Mouse (Mus musculus): ENCODE data around the gene Itga5. TPM values are rescaled to one million over a fixed set of nuclear protein-coding genes. Genes with fewer than 3 reads are reported as not detected.

Itga5 gene
- polyA plus RNA-seq, 1 experiment from 2014 or later = 8.1 TPM

- H3K9ac ChIP-seq = no peak overlapping the region
- H3K4me3 ChIP-seq (replicated peaks; ENCODE audit: low read length) = no peak overlapping the region
- no peak for DNase-seq (ENCODE audit: low spot score)
- ATAC-seq (ENCODE audit: low FRiP score) = no peak
- no peaks in the 10 kb centered on the region for H3K27me3 ChIP-seq (ENCODE audit: control insufficient read depth, insufficient read depth, low read length)
- H3K36me3 ChIP-seq (replicated peaks; ENCODE audit: control insufficient read depth, insufficient read depth) = no peaks in the 10 kb centered on the region
- H3K4me2 ChIP-seq (replicated peaks) = no peak overlapping the region
- H3K27ac ChIP-seq = no peak overlapping the region
- H3K4me1 ChIP-seq (replicated peaks; ENCODE audit: control insufficient read depth, insufficient read depth, low read length) = no peaks in the 10 kb centered on the region
- no peaks in the 10 kb centered on the region for H3K9me3 ChIP-seq (ENCODE audit: control insufficient read depth, low read length)
- 70% methylated on average over 3 of the region's 3 CpGs for WGBS
These were observed 11.4 kb upstream of the Itga5 start for GRCm38 (mm10) chr15:103377752-103378664.

GRCm38 (mm10) chr15:103376837-103377269 lies 10.3 kb upstream of the Itga5 start:
- no peaks in the 10 kb centered on the region for H3K4me1 ChIP-seq (replicated peaks; ENCODE audit: control insufficient read depth, insufficient read depth, low read length)
- no peak overlapping the region for H3K4me3 ChIP-seq (replicated peaks; ENCODE audit: low read length)
- H3K9ac ChIP-seq = no peak overlapping the region
- WGBS = 55% methylated on average over 8 of the region's 8 CpGs
- DNase-seq (ENCODE audit: low spot score) = no peak
- no peaks in the 10 kb centered on the region for H3K27me3 ChIP-seq (ENCODE audit: control insufficient read depth, insufficient read depth, low read length)
- H3K9me3 ChIP-seq (ENCODE audit: control insufficient read depth, low read length) = no peaks in the 10 kb centered on the region
- H3K27ac ChIP-seq = no peak overlapping the region
- no peaks in the 10 kb centered on the region for H3K36me3 ChIP-seq (replicated peaks; ENCODE audit: control insufficient read depth, insufficient read depth)
- no peak for ATAC-seq (ENCODE audit: low FRiP score)
- no peak overlapping the region for H3K4me2 ChIP-seq (replicated peaks)

GRCm38 (mm10) chr15:103375112-103375800 lies 8.7 kb upstream of the Itga5 start:
- no peak for DNase-seq (ENCODE audit: low spot score)
- Histone ChIP-seq H3K36me3 (replicated peaks; ENCODE audit: control insufficient read depth, insufficient read depth) (no peaks in the 10 kb centered on the region), H3K4me2 (replicated peaks) (no peak overlapping the region), H3K27ac (no peak overlapping the region), H3K27me3 (ENCODE audit: control insufficient read depth, insufficient read depth, low read length) (no peaks in the 10 kb centered on the region), H3K9me3 (ENCODE audit: control insufficient read depth, low read length) (no peaks in the 10 kb centered on the region), H3K4me3 (replicated peaks; ENCODE audit: low read length) (no peak overlapping the region), H3K4me1 (replicated peaks; ENCODE audit: control insufficient read depth, insufficient read depth, low read length) (no peaks in the 10 kb centered on the region), H3K9ac (no peak overlapping the region)
- 88% methylated on average over 4 of the region's 4 CpGs for WGBS
- ATAC-seq (ENCODE audit: low FRiP score) = no peak

GRCm38 (mm10) chr15:103372461-103372860 lies 5.9 kb upstream of the Itga5 start:
- no peak for ATAC-seq (ENCODE audit: low FRiP score)

GRCm38 (mm10) chr15:103371741-103372140 lies 5.2 kb upstream of the Itga5 start:
- Histone ChIP-seq H3K27me3 (ENCODE audit: control insufficient read depth, insufficient read depth, low read length) (peaks cover 4% of the 10 kb centered on the region), H3K4me1 (replicated peaks; ENCODE audit: control insufficient read depth, insufficient read depth, low read length) (peaks cover 3% of the 10 kb centered on the region), H3K9ac (no peak overlapping the region), H3K27ac (no peak overlapping the region), H3K9me3 (ENCODE audit: control insufficient read depth, low read length) (no peaks in the 10 kb centered on the region), H3K4me3 (replicated peaks; ENCODE audit: low read length) (no peak overlapping the region), H3K36me3 (replicated peaks; ENCODE audit: control insufficient read depth, insufficient read depth) (no peaks in the 10 kb centered on the region), H3K4me2 (replicated peaks) (no peak overlapping the region)
- DNase-seq (ENCODE audit: low spot score) = no peak
- WGBS = 80% methylated on average over 1 of the region's 1 CpGs
- no peak for ATAC-seq (ENCODE audit: low FRiP score)

More at GRCm38 (mm10) chr15:103372461-103372860, 5.9 kb upstream of the Itga5 start:
- Histone ChIP-seq H3K9ac (no peak overlapping the region), H3K9me3 (ENCODE audit: control insufficient read depth, low read length) (no peaks in the 10 kb centered on the region), H3K36me3 (replicated peaks; ENCODE audit: control insufficient read depth, insufficient read depth) (no peaks in the 10 kb centered on the region), H3K27me3 (ENCODE audit: control insufficient read depth, insufficient read depth, low read length) (no peaks in the 10 kb centered on the region; the same call in 1 of the 2 replicates), H3K4me1 (replicated peaks; ENCODE audit: control insufficient read depth, insufficient read depth, low read length) (no peaks in the 10 kb centered on the region), H3K27ac (no peak overlapping the region), H3K4me2 (replicated peaks) (no peak overlapping the region), H3K4me3 (replicated peaks; ENCODE audit: low read length) (no peak overlapping the region)
- DNase-seq (ENCODE audit: low spot score) = no peak

GRCm38 (mm10) chr15:103371208-103371607 lies 4.6 kb upstream of the Itga5 start:
- 43% methylated on average over 2 of the region's 2 CpGs for WGBS
- Histone ChIP-seq H3K27ac (no peak overlapping the region), H3K27me3 (ENCODE audit: control insufficient read depth, insufficient read depth, low read length) (peaks cover 6% of the 10 kb centered on the region), H3K9me3 (ENCODE audit: control insufficient read depth, low read length) (no peaks in the 10 kb centered on the region), H3K9ac (no peak overlapping the region), H3K36me3 (replicated peaks; ENCODE audit: control insufficient read depth, insufficient read depth) (no peaks in the 10 kb centered on the region), H3K4me3 (replicated peaks; ENCODE audit: low read length) (no peak overlapping the region), H3K4me2 (replicated peaks) (no peak overlapping the region), H3K4me1 (replicated peaks; ENCODE audit: control insufficient read depth, insufficient read depth, low read length) (peaks cover 9% of the 10 kb centered on the region)
- DNase-seq (ENCODE audit: low spot score) (no peak), ATAC-seq (ENCODE audit: low FRiP score) (no peak)

GRCm38 (mm10) chr15:103370462-103370861 lies 3.9 kb upstream of the Itga5 start:
- Histone ChIP-seq H3K36me3 (replicated peaks; ENCODE audit: control insufficient read depth, insufficient read depth) (no peaks in the 10 kb centered on the region), H3K27me3 (ENCODE audit: control insufficient read depth, insufficient read depth, low read length) (peaks cover 8% of the 10 kb centered on the region), H3K4me2 (replicated peaks) (no peak overlapping the region), H3K9ac (no peak overlapping the region), H3K4me3 (replicated peaks; ENCODE audit: low read length) (no peak overlapping the region), H3K9me3 (ENCODE audit: control insufficient read depth, low read length) (no peaks in the 10 kb centered on the region), H3K27ac (no peak overlapping the region), H3K4me1 (replicated peaks; ENCODE audit: control insufficient read depth, insufficient read depth, low read length) (peaks cover 11% of the 10 kb centered on the region)
- 46% methylated on average over 4 of the region's 4 CpGs for WGBS
- DNase-seq (ENCODE audit: low spot score) (no peak), ATAC-seq (ENCODE audit: low FRiP score) (no peak)

- Histone ChIP-seq H3K27me3 (ENCODE audit: control insufficient read depth, insufficient read depth, low read length) (peaks cover 8% of the 10 kb centered on the region), H3K4me3 (replicated peaks; ENCODE audit: low read length) (no peak overlapping the region), H3K9ac (no peak overlapping the region), H3K36me3 (replicated peaks; ENCODE audit: control insufficient read depth, insufficient read depth) (no peaks in the 10 kb centered on the region), H3K4me1 (replicated peaks; ENCODE audit: control insufficient read depth, insufficient read depth, low read length) (peaks cover 11% of the 10 kb centered on the region), H3K4me2 (replicated peaks) (no peak overlapping the region), H3K9me3 (ENCODE audit: control insufficient read depth, low read length) (no peaks in the 10 kb centered on the region), H3K27ac (no peak overlapping the region)
- 68% methylated on average over 1 of the region's 1 CpGs for WGBS
- no peak for ATAC-seq (ENCODE audit: low FRiP score)
- no peak for DNase-seq (ENCODE audit: low spot score)
These were observed 2.6 kb upstream of the Itga5 start for GRCm38 (mm10) chr15:103369123-103369522.

- no peak overlapping the region for H3K4me3 ChIP-seq (replicated peaks; ENCODE audit: low read length)
- peaks cover 11% of the 10 kb centered on the region for H3K4me1 ChIP-seq (replicated peaks; ENCODE audit: control insufficient read depth, insufficient read depth, low read length)
- no peaks in the 10 kb centered on the region for H3K36me3 ChIP-seq (replicated peaks; ENCODE audit: control insufficient read depth, insufficient read depth)
- H3K9me3 ChIP-seq (ENCODE audit: control insufficient read depth, low read length) = no peaks in the 10 kb centered on the region
- peaks cover 8% of the 10 kb centered on the region for H3K27me3 ChIP-seq (ENCODE audit: control insufficient read depth, insufficient read depth, low read length)
- DNase-seq (ENCODE audit: low spot score) (no peak), ATAC-seq (ENCODE audit: low FRiP score) (no peak)
- H3K9ac ChIP-seq = no peak overlapping the region
- H3K27ac ChIP-seq = no peak overlapping the region
- whole genome bisulfite sequencing = 90% methylated on average over 4 of the region's 4 CpGs
- no peak overlapping the region for H3K4me2 ChIP-seq (replicated peaks)
These were observed 1.8 kb upstream of the Itga5 start for GRCm38 (mm10) chr15:103368179-103368940.

Measured in hindbrain, embryonic 14.5 days (tissue).